Mouse (Mus musculus): ENCODE data around the gene Mill2.
A peak's percentile ranks its signal among the peaks of the same experiment; 100 is the strongest.

The Mill2 gene

DNA sequence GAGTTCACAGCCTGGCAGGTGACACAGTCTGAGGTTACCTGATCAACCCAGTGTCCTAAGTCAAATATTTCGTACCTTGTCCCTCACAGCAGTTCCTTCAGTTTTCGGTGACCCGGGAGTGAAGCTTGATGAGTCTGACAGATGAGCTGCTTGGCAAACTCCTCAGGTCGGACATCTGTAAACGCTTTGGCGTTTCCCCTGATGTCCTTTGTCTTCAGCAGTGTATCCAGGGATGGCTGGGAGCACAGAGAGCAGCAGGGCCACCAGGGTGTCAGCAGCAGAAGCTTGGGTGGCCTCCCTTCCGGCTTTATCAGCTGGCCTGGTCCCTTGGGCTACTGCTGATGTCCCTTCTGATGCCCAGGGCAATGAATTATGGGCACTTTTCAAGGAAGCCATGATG, 38.9 kb downstream of the Mill2 start:
- DNase-seq, result no peak

DNA sequence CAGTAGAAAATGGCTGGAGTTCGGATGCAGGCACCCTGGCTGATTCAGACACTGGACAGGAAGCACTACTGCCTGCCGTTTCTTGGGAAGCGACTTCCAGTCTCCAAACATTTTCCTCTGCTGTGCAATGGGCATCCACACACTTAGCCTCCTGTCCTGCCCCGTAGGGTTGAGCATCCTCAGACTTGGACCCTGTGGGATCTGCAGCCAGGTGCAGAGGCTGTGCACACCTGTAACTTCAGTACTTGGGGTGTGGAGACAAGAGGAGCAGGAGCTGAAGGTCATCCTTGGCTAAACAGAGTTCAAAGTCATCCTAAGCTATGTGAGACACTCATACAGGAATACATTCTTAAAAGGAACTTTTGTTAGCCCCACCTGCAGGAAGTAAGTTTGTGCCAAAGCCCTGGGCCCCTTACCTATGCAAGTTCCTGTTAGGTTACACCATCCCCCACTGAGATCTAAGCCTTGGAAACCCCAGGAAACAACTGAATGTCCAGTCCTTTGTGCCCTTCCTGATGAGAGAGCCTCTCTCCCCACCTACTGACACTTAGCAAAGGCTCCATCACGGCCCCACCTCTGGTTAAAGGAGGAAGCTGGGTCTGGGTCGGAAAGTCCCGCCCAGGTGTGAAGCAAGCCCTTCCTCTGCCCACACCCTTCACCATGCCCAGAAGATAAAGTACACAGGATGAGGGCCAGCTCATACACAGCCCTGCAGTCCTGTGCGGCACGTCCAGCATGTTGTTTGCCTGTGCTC, 44.4 kb downstream of the Mill2 start:
- no peak for DNase-seq

DNA sequence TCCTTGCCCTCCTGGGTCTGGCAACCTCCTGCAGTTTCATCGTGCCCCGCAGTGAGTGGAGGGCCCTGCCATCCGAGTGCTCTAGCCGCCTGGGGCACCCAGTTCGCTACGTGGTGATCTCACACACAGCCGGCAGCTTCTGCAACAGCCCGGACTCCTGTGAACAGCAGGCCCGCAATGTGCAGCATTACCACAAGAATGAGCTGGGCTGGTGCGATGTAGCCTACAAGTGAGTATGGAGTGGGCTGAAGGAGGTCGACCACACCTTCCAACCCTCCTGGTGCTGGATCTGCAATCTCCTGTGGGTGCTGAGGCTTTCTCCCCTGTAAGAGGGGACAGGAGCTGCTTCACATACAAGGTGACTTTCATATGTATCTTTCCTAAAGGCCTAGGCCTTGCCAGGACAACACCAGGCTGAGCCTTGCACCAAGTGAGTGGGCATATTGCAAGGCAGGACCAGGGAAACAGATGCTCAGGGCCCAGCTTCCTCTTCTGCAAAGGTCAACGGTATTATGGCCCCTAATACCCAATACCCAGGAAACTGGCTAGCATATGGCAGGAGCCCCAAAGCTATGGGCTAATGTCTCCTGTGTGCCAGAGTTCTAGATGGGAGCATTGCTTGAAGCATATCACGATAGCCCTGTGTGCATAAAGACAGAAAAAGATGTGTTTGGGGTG, 45.1 kb downstream of the Mill2 start:
- no peak for DNase-seq

DNA sequence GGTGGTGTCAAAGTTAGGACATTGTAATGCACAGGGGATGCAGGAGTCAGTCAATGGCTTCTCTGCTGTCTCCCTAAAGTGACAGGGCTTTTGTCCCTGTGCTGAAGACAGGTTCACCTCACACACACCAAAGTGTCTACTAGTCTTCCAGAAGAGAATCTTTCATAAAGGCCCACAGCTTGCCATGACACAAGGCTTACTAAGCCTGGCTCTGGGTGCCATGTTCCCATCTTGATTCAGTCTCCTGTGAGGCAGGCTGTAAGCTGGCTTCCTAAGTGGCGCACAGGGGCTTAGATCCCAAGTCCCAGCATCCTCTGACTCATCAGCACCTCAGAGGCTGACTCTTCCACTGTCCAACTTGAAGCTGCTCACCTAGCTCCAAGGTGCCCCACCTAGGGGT, 47.2 kb downstream of the Mill2 start:
- DNase-seq, result no peak

DNA sequence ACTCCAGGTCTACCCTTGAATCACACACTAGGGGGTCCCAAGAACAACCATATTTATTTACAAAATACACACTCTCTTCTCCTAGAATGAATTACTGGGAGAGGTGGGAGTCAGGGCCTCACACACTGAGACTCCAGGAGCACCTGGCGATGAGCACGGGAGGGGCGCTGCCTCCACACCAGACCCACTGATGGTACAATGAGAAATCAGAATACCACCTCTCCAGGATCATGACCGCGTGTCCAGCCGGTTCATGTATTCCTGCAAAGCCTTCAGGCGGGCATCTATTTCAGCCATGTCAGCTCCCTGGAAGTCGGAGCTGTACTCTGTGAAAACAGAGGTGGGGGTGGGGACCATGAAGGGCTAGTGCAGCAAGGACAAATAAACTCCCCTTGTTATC, 51.1 kb downstream of the Mill2 start:
- no peak for DNase-seq

DNA sequence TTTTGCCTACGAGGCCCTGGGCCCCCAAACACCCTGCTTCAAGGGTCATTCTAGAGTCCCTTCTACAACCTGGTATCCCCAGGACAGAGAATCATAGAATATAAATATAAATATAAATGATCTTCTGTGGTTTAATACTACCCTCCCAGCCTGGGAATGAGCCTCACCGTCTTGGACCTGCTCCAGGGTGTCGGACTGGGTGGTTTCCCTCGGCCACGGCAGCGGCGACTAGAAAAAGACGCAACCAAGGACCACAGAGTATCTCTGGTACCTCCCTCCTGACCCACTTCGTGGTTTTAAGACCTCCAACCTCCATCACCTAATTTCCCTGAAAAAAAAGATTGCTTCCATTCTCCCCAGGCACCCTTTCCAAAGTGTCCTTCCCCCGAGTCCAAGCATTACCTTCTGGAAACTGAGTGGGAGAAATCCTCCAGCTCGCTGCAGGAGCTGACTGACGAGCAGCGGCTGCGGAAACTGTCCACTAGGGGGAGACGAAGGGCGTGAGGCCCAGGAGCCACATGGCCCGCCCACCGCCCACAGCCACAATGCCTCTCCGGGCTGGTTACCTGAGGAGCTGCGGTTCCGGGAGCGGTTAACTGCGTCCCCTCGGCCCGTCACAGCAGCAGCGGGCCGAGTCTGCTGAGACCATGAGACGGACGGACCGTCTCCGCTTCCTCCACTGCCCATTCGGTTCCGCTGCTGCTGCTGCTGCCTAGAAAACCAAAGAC, 52.3 kb downstream of the Mill2 start:
- DNase-seq, result peak; percentile 93

DNA sequence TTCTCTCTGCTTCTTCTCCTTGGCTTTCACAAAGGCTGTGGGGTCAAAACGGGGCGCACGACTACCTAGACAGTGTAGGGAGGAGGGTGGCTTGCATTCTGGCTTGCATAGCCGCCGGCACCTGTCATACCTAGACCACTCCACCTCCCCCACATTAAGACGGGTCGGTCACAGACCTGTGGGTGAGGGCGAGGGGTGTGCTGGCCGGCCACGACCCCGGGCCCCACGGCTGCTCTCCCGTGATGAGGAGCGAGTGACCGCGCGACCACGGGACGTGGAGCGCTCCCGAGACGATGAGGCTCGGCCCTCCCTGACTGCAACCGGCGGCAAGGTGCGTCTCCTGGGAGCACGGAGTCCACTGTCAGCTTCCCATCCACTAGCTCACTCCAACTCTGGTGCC, 53.2 kb downstream of the Mill2 start:
- no peak for DNase-seq

DNA sequence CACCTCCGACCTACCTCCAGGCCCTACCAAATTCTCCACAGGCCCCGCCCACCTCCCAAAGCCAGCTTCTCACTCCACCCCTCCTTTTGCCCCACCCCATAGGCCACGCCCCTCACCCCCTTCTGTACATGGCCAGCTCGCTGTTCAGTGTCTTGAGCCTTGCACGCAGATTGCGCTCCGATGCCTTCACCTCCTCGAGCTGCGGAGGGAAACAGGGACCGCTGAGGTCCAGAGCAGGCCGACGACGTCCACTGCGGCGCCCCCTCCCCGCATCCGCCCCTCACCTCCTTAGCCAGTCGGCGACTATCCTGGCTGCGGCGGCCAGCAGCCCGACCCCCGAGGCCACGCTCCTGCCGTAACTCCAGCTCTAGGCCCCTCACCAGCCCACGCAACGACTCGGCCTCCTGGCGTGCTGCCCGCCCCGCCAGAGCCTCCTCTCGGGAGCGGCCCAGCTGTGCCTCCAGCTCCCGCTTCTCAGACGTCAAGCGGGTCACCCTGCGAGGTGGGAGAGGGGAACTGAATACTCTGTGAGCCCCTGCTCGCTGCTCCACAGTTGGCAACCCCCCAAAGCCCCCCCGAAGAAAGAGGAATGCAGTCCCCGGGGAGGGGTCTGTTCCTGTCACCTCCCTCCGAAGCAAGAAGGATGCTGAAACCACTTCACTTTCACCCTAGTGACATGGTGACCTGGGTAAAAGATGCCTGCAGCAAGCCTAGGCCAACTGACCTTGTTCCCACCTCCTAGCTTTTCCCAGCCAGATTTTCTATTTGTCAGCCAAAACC, 54.1 kb downstream of the Mill2 start:
- peak; percentile 77 for DNase-seq

DNA sequence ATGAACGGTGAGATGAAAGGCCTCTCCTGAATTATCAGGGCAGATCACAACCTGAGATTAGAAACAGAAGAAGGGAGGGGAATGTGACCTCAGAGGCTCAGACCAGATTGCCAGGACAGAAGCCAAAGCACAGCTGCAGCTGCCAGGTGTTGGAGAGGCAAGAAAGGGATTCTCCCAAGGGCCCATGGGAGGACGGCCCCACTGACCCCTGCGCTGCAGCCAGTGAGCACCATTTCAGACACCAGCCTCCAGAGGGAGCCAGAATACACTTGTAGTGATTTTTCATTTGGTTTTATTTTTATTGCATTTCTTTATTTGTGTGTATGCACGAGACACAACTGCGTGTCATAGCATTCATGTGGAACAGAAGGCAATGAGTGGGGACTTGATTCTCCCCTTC, 56.8 kb downstream of the Mill2 start:
- peak; percentile 67 for DNase-seq

DNA sequence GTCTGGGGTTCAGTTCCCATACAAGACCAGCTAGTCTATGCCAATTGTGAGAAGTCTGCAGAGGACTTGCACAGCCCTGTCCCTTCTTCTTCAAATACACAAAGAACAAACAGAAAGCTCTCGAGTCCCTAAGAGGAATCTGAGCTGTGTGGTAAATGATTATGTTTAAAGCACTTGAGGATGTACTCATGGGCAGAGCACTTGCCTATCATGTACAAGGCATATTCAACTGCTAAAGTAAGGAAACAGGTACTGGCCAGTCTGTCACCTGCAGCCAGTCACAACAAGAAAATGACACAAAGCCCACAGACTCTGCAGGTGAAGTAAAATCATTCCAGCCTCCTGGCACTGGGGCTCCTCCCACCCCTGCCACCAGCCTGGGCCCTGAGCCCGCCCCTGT, 60.7 kb downstream of the Mill2 start:
- no peak for DNase-seq

DNA sequence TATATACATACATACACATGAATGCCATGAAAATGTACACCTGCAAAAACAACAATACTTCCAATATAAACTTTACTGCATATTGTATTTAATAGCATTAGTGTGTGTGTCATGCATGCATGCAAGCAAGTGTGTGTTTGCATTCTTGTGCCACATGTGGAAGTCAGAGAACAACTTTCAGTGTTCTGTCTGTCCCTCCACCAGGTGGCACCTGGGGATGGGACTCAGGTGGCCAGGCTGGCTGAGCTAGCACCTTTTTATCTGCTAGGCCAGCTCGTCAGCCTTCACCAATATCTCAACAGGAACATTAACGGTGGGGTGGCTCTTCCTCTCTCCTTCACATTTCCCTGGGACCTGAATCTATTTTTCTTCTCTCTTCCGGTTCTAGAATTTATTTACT, 62.7 kb downstream of the Mill2 start:
- no peak for DNase-seq

DNA sequence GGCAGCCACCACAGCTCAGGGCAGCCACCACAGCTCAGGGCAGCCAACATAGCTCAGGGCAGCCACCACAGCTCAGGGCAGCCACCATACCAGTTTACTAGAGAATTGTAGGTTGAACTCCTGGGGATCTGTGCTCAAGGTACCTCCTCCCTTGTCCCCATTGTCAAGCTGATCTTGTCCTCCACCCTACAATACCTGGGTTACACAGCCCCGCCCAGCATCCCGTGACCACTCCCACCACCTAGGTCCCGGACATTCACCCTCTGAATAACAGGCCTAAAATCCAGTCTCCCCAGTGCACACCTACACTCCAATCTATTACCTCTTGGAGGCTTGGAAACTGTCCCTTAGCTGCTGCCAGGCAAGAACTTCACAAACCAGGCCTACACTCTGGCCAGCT, 65.2 kb downstream of the Mill2 start:
- DNase-seq, result no peak

DNA sequence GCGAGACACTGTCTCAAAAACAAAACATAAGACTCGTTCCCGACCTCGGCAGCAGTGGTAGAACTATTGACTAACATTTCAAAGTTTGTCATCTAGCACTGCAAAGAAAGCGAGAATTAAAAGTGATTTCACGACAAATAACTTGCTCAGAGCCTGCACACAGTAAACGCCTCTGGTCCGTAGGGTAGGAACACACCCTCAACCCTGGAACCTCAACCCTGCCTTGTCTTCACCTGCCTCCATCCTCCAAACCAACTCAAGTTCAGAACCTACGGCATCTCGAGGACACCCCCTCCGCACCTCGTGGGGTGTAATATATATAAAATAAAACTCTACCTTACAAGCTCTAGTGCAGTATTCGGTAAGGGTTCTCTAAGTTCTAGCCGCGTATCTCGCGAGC, 70.0 kb downstream of the Mill2 start:
- DNase-seq, result no peak

DNA sequence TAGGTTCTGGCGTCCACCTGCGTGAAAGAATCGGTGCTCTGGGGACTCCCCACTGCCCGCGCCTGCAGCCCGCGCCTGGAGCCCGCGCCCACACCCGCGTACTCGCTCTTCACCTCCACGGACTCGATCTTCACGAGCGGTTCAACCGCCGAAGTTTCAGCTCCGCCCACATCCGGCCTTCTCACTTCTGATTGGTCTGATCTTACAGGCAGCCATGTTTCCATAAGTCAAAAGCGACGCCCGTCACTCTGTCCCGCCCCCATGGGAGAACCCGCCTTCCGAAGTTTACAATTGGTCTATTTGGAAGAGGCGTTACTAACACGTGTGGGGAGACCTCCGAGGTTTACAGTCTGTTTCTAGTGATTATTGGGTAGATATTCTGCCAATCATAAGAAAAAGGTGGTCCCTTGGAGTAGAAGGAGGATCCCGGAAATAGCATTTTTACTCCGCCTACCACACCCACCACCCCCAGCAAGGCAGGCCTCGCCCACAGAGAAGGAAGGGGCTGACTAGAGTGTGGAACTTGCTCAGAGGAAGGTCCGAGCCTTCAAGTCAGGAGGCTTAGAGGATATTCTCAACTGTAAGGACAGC, 70.6 kb downstream of the Mill2 start, which contains the start of gene Ccdc61:
TSS of gene Ccdc61 (minus strand) at position 175 of the 591 bp plus-strand sequence.
- DNase-seq, result peak; percentile 98
